Mouse (Mus musculus): ENCODE measurements at regions not wholly inside any gene's neighbourhood (a gene's known extent, or its start where the extent isn't known, plus 50 kb on each side); places are given as distances from the start of the nearest gene placed in this dataset.
"Not testable (repeated sequence)": the region's sequence is repeated elsewhere in the genome, so short reads cannot be mapped to it uniquely, and the experiment has no call there.

- DNase-seq (ENCODE audit: low read depth): no peak
Observed at GRCm38 (mm10) chr9:14058592-14059227, 216.2 kb upstream of the Sesn3 start.

DNA sequence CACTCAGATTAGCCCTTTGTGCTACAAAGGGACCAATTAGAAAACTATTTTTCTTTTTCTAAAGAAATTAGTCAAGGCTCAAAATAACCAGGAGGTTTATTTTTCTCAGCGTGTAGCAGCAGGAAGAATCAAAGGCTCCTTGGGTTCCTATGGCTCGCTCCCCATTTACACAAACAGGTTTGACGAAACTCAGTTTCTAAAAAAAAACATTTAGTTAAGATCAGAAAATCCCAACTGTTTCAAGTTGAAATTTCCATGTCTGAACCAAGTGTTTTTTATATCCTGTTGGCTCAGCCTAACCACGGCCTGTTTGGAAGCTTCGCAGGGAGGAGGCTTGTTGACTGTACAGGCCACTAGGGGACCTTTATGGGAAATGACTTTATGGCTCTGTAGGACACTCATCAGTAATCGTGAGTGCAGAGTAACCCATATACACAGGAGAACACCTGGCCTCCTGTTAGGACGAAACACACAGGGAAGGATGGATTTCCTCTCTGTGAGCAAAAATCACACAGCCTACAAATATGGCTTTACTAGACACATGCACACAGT lies 215.6 kb upstream of the Sesn3 start:
- no peak for DNase-seq (ENCODE audit: low read depth)

DNA sequence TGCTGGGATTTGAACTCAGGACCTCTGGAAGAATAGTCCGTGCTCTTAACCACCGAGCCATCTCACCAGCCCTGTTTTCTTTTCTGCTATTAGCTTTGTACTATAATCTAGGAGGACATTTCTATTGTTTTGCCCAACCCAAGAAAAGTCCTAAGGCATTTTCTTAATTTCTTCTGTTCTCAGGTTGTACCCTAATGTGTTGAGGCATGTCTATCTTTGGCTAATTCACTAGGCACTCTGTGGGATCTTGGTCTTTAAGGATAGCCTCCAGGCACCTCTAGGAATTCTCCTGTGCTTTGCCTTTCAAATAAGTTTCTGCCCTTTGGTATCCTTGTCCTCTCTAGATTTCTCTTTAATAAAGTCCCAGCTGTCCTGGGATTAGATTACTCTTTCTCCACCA lies 214.6 kb upstream of the Sesn3 start:
- no peak for DNase-seq (ENCODE audit: low read depth)

GRCm38 (mm10) chr9:14061389-14061788 lies 213.5 kb upstream of the Sesn3 start:
- DNase-seq (ENCODE audit: low read depth): no peak

GRCm38 (mm10) chr9:14061840-14062239 lies 213.0 kb upstream of the Sesn3 start:
- DNase-seq (ENCODE audit: low read depth): no peak

- DNase-seq (ENCODE audit: low read depth): no peak
Observed at GRCm38 (mm10) chr9:14062706-14063105, 212.2 kb upstream of the Sesn3 start.

GRCm38 (mm10) chr9:14066741-14067140 lies 208.1 kb upstream of the Sesn3 start:
- not testable (repeated sequence) for DNase-seq (ENCODE audit: low read depth)

- no peak for DNase-seq (ENCODE audit: low read depth)
Observed at GRCm38 (mm10) chr9:14069076-14069475, 205.8 kb upstream of the Sesn3 start.

- DNase-seq (ENCODE audit: low read depth): no peak
Observed at GRCm38 (mm10) chr9:14069770-14070169, 205.1 kb upstream of the Sesn3 start.

- no peak for DNase-seq (ENCODE audit: low read depth)
Observed at GRCm38 (mm10) chr9:14071728-14072127, 203.1 kb upstream of the Sesn3 start.

DNA sequence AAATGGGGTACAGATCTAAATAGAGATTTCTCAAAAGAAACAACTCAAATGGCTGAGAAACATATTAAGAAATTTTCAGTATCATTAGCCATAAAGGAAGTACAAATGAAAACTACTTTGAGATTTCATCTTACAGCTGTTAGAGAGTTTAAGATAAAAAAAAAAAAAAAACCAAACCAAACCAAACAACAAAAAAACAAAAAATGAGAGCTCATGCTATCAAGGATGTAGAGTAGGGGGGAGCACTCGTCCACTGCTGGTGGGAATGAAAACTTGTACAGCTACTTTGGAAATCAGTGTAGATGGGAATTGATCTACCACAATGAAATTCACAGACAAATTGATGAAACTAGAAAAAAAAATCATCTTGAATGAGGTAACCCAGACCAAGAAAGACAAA lies 201.9 kb upstream of the Sesn3 start:
- no peak for DNase-seq (ENCODE audit: low read depth)

- DNase-seq (ENCODE audit: low read depth): no peak
Observed at GRCm38 (mm10) chr9:14074273-14074672, 200.6 kb upstream of the Sesn3 start.

GRCm38 (mm10) chr9:14074866-14075265 lies 200.0 kb upstream of the Sesn3 start:
- not testable (repeated sequence) for DNase-seq (ENCODE audit: low read depth)

- no peak for DNase-seq (ENCODE audit: low read depth)
Observed at GRCm38 (mm10) chr9:14075452-14075851, 199.4 kb upstream of the Sesn3 start.

GRCm38 (mm10) chr9:14075868-14076267 lies 199.0 kb upstream of the Sesn3 start:
- no peak for DNase-seq (ENCODE audit: low read depth)

DNA sequence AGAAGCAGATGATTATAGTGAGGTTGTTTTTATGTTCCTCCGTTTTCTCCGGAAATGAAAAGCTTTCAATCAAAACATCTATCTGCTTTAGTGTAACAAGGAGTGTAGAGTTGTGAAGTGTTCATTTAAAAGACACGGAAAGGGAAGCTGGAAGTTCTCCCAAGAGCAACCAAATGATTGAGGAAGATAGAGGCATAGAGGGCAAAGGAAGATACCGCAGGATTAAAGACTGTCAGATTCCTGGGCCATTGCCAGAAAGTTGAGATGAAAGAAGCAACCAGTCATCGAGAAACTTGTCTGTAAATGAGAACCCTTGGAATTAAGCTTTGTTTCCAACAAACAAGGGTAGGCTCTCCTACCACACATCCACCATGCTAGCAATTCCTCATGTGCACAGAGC lies 198.1 kb upstream of the Sesn3 start:
- no peak for DNase-seq (ENCODE audit: low read depth)

GRCm38 (mm10) chr9:14081138-14081537 lies 193.7 kb upstream of the Sesn3 start:
- DNase-seq (ENCODE audit: low read depth): no peak

GRCm38 (mm10) chr9:14086201-14086600 lies 188.7 kb upstream of the Sesn3 start:
- DNase-seq (ENCODE audit: low read depth): no peak

- no peak for DNase-seq (ENCODE audit: low read depth)
Observed at GRCm38 (mm10) chr9:14086611-14087010, 188.3 kb upstream of the Sesn3 start.

DNA sequence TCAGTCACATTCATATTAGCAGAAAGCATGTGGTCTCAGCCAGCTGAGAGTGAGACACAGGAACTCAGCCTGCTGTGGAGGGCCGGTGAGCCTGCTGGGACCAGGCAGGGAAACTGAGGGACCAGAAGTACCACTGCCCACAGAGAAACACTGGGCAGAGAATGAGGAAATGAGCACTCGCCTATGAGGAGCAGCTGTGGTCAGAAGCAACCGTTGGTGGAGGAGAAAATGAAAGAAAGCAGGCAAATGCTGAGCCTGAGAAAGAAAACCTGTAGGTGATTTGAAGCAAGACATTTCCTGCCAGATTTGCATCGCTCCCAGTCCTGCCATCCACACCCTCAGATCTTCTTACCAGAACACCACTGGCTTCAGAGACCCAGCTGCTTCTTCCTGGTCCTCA lies 187.0 kb upstream of the Sesn3 start:
- no peak for DNase-seq (ENCODE audit: low read depth)

- DNase-seq (ENCODE audit: low read depth): no peak
Observed at GRCm38 (mm10) chr9:14089791-14090256, 185.0 kb upstream of the Sesn3 start.

DNA sequence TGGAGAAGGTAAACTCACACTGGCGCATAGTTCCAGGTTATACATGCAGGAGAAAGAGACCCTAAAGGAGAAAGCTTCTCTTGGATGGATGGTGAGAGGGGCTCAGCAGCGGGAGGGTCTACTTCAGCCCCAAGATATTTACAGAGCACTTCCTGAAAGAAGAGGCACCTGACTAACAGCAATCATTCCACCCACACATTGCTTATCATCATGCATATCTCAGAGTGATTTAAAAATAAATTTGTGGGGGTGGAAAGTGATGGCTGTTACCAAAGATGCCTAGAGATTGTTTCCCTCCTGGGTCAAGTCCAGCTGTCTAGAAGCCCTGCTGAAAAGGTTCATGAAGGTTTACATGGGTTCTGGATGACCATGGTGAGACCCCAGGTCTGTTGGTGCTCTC lies 184.4 kb upstream of the Sesn3 start:
- no peak for DNase-seq (ENCODE audit: low read depth)

DNA sequence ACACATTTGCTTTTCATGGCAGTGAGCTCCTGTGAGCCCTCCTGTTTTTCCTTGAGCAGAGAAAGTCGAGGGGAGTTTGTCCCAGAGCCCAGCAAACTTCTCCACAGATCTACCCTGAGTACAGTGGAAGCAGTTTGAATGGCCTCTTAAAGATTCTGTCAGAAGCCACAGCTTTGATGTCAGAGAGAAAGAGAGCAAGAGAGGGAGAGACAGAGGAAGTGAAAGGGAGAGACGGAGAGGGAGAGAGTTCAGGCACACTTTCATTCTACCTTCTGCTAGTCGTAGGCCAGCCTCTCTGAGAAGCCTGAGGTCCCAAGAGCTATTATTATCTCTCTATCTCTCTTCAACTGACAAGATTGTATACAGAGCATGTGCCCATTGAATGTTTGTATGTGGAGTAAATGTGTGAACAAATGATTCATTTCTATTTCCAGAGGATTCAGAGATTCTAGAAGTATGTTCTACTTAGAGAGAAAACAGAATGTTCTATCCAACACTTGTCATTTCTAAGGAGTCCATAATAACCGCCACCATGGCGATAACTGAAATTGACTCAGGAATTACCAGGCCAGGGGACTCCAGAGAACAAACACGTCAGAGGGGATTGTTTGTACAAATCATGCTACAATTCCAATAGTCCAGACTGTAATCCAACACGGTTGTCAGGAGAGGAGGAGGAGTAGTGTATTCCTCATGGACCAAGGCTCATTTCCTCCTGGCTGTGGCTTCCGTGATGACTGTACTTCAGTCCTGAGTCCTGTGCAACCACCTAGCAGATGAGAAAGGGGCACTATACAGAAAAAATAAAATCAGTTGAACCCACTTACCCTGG lies 183.6 kb upstream of the Sesn3 start:
- DNase-seq (ENCODE audit: low read depth): no peak
